Mouse (Mus musculus): ENCODE measurements around the gene Rubcnl. TPM values are rescaled to one million over a fixed set of nuclear protein-coding genes. Genes with fewer than 3 reads are reported as not detected.

Gene Rubcnl
- total RNA-seq (2018; cell fraction: chromatin; rRNA removed) = 10 to 100 TPM in 17 of 26 experiments, 1 to 10 TPM in 9; 2.9 to 39.5 (median 21.6) TPM
- total RNA-seq (2018; cell fraction: cytosol; rRNA removed) = 10 to 100 TPM in 2 of 26 experiments, 1 to 10 TPM in 22, under 1 TPM in 2; 0.80 to 11.8 (median 5.9) TPM
- total RNA-seq (2018; cell fraction: nucleus; rRNA removed) = 10 to 100 TPM in 16 of 26 experiments, 1 to 10 TPM in 10; 3.1 to 39.7 (median 18.1) TPM
- polyA plus RNA-seq (2018) = 3.3 to 9.9 TPM (median 4.6 TPM) in 3 replicates

GRCm38 (mm10) chr14:75015856-75016714 is at the start of gene Rubcnl:
Gene Rubcnl (plus strand): TSS chr14:75016027.
- Histone ChIP-seq H3K27ac (peak within 1 kb of the TSS; percentile 84), H3K79me2 (ENCODE audit: inconsistent target) (peaks cover 52% of the 10 kb centered on the region), H3K36me3 (ENCODE audit: inconsistent target) (no peaks in the 10 kb centered on the region), H3K4me3 (ENCODE audit: inconsistent target) (peak within 1 kb of the TSS; percentile 90)
- whole genome bisulfite sequencing (ENCODE audit: missing documents) = 1% methylated on average over 49 of the region's 49 CpGs

- WGBS (ENCODE audit: missing documents) = 60% methylated on average over 3 of the region's 3 CpGs
- Histone ChIP-seq H3K27ac (no peak overlapping the region), H3K36me3 (ENCODE audit: inconsistent target) (no peaks in the 10 kb centered on the region), H3K4me3 (ENCODE audit: inconsistent target) (no peak overlapping the region), H3K79me2 (ENCODE audit: inconsistent target) (no peaks in the 10 kb centered on the region)
Observed at GRCm38 (mm10) chr14:74972216-74972615, 43.6 kb upstream of the Rubcnl start.

- Histone ChIP-seq H3K27ac (no peak overlapping the region), H3K79me2 (ENCODE audit: inconsistent target) (no peaks in the 10 kb centered on the region), H3K4me3 (ENCODE audit: inconsistent target) (no peak overlapping the region), H3K36me3 (ENCODE audit: inconsistent target) (no peaks in the 10 kb centered on the region)
- 76% methylated on average over 5 of the region's 5 CpGs for WGBS (ENCODE audit: missing documents)
Observed at GRCm38 (mm10) chr14:74972687-74973086, 43.1 kb upstream of the Rubcnl start.

GRCm38 (mm10) chr14:74974136-74974651 is 41.6 kb upstream of the Rubcnl start:
- 53% methylated on average over 10 of the region's 10 CpGs for WGBS (ENCODE audit: missing documents)
- no peak overlapping the region for H3K4me3 ChIP-seq (ENCODE audit: inconsistent target)
- no peak overlapping the region for H3K27ac ChIP-seq
- no peaks in the 10 kb centered on the region for H3K36me3 ChIP-seq (ENCODE audit: inconsistent target)
- no peaks in the 10 kb centered on the region for H3K79me2 ChIP-seq (ENCODE audit: inconsistent target)

- Histone ChIP-seq H3K4me3 (ENCODE audit: inconsistent target) (no peak overlapping the region), H3K27ac (peak overlapping the region; percentile 22; the same call in 1 of the 2 replicates), H3K36me3 (ENCODE audit: inconsistent target) (no peaks in the 10 kb centered on the region), H3K79me2 (ENCODE audit: inconsistent target) (no peaks in the 10 kb centered on the region)
- 68% methylated on average over 6 of the region's 6 CpGs for WGBS (ENCODE audit: missing documents)
Observed at GRCm38 (mm10) chr14:74976972-74977371, 38.9 kb upstream of the Rubcnl start.

GRCm38 (mm10) chr14:74981016-74981415 is 34.8 kb upstream of the Rubcnl start:
- H3K4me3 ChIP-seq (ENCODE audit: inconsistent target) = no peak overlapping the region
- 97% methylated on average over 3 of the region's 3 CpGs for WGBS (ENCODE audit: missing documents)

GRCm38 (mm10) chr14:74983079-74983478 is 32.7 kb upstream of the Rubcnl start:
- Histone ChIP-seq H3K36me3 (ENCODE audit: inconsistent target) (no peaks in the 10 kb centered on the region), H3K4me3 (ENCODE audit: inconsistent target) (no peak overlapping the region), H3K79me2 (ENCODE audit: inconsistent target) (no peaks in the 10 kb centered on the region), H3K27ac (no peak overlapping the region)
- 35% methylated on average over 5 of the region's 5 CpGs for WGBS (ENCODE audit: missing documents)

More at GRCm38 (mm10) chr14:74981016-74981415, 34.8 kb upstream of the Rubcnl start:
- no peaks in the 10 kb centered on the region for H3K36me3 ChIP-seq (ENCODE audit: inconsistent target)
- no peak overlapping the region for H3K27ac ChIP-seq
- no peaks in the 10 kb centered on the region for H3K79me2 ChIP-seq (ENCODE audit: inconsistent target)

GRCm38 (mm10) chr14:74984817-74985391 is 30.9 kb upstream of the Rubcnl start:
- no peak overlapping the region for H3K4me3 ChIP-seq (ENCODE audit: inconsistent target)
- H3K79me2 ChIP-seq (ENCODE audit: inconsistent target) = no peaks in the 10 kb centered on the region
- no peaks in the 10 kb centered on the region for H3K36me3 ChIP-seq (ENCODE audit: inconsistent target)
- WGBS (ENCODE audit: missing documents) = 74% methylated on average over 7 of the region's 7 CpGs
- no peak overlapping the region for H3K27ac ChIP-seq

- Histone ChIP-seq H3K27ac (no peak overlapping the region), H3K79me2 (ENCODE audit: inconsistent target) (no peaks in the 10 kb centered on the region), H3K36me3 (ENCODE audit: inconsistent target) (no peaks in the 10 kb centered on the region), H3K4me3 (ENCODE audit: inconsistent target) (no peak overlapping the region)
- WGBS (ENCODE audit: missing documents) = 71% methylated on average over 4 of the region's 4 CpGs
Observed at GRCm38 (mm10) chr14:74985658-74986057, 30.2 kb upstream of the Rubcnl start.

- Histone ChIP-seq H3K79me2 (ENCODE audit: inconsistent target) (no peaks in the 10 kb centered on the region), H3K36me3 (ENCODE audit: inconsistent target) (no peaks in the 10 kb centered on the region), H3K4me3 (ENCODE audit: inconsistent target) (no peak overlapping the region), H3K27ac (no peak overlapping the region)
- WGBS (ENCODE audit: missing documents) = 97% methylated on average over 3 of the region's 3 CpGs
Observed at GRCm38 (mm10) chr14:74986527-74986926, 29.3 kb upstream of the Rubcnl start.

- no peaks in the 10 kb centered on the region for H3K79me2 ChIP-seq (ENCODE audit: inconsistent target)
- H3K27ac ChIP-seq = no peak overlapping the region
- no peak overlapping the region for H3K4me3 ChIP-seq (ENCODE audit: inconsistent target)
- WGBS (ENCODE audit: missing documents) = 42% methylated on average over 4 of the region's 4 CpGs
- H3K36me3 ChIP-seq (ENCODE audit: inconsistent target) = no peaks in the 10 kb centered on the region
Observed at GRCm38 (mm10) chr14:74989322-74989721, 26.5 kb upstream of the Rubcnl start.

- Histone ChIP-seq H3K27ac (no peak overlapping the region), H3K79me2 (ENCODE audit: inconsistent target) (no peaks in the 10 kb centered on the region), H3K36me3 (ENCODE audit: inconsistent target) (no peaks in the 10 kb centered on the region), H3K4me3 (ENCODE audit: inconsistent target) (no peak overlapping the region)
- WGBS (ENCODE audit: missing documents) = 94% methylated on average over 4 of the region's 4 CpGs
Observed at GRCm38 (mm10) chr14:74989909-74990308, 25.9 kb upstream of the Rubcnl start.

GRCm38 (mm10) chr14:74990504-74990903 is 25.3 kb upstream of the Rubcnl start:
- Histone ChIP-seq H3K36me3 (ENCODE audit: inconsistent target) (no peaks in the 10 kb centered on the region), H3K79me2 (ENCODE audit: inconsistent target) (no peaks in the 10 kb centered on the region), H3K4me3 (ENCODE audit: inconsistent target) (no peak overlapping the region), H3K27ac (no peak overlapping the region)
- WGBS (ENCODE audit: missing documents) = 16% methylated on average over 1 of the region's 1 CpGs

- no peak overlapping the region for H3K4me3 ChIP-seq (ENCODE audit: inconsistent target)
- H3K36me3 ChIP-seq (ENCODE audit: inconsistent target) = no peaks in the 10 kb centered on the region
- H3K79me2 ChIP-seq (ENCODE audit: inconsistent target) = no peaks in the 10 kb centered on the region
- 11% methylated on average over 3 of the region's 3 CpGs for WGBS (ENCODE audit: missing documents)
- no peak overlapping the region for H3K27ac ChIP-seq
Observed at GRCm38 (mm10) chr14:74996556-74996955, 19.3 kb upstream of the Rubcnl start.

- WGBS (ENCODE audit: missing documents) = 90% methylated on average over 2 of the region's 2 CpGs
- Histone ChIP-seq H3K4me3 (ENCODE audit: inconsistent target) (no peak overlapping the region), H3K36me3 (ENCODE audit: inconsistent target) (no peaks in the 10 kb centered on the region), H3K27ac (no peak overlapping the region), H3K79me2 (ENCODE audit: inconsistent target) (no peaks in the 10 kb centered on the region)
Observed at GRCm38 (mm10) chr14:74997041-74997440, 18.8 kb upstream of the Rubcnl start.
